ENCODE assay signal across 13 mouse cellular contexts in genomic region chr3:103423290-103423689, GRCm38 (mm10).
A peak's percentile ranks its signal among the peaks of the same experiment; 100 is the strongest.
DNase-seq lines count a peak whose midpoint lies in the region.
"Had no signal": no experiment of that assay in that cellular context is flagged by ENCODE, and none has a peak within 500 bp of the region (broad histone marks: within the 10 kb centered on the region; RNA-seq: fewer than 3 reads in every experiment).

No protein-coding gene starts in this region.

- DNase-seq in cerebellum, postnatal 10 days, result peak; percentile 64 to 72
- DNase-seq in cerebellum, adult 9-11 months, result no peak
- DNase-seq in heart, adult 11 months, result peak; percentile 41
- DNase-seq in heart, adult 8-10 months (ENCODE audit: low spot score), result no peak
- DNase-seq in left cerebral cortex, postnatal 4 days, result peak; percentile 21
- DNase-seq in left cerebral cortex, postnatal 25 days (ENCODE audit: low spot score in 2 of 2), result no peak
- DNase-seq: adrenal gland, adult 2 months; adrenal gland, postnatal 10 days; adrenal gland, postnatal 25 days; cerebellum, adult 11 months; cerebellum, adult 8-10 months; cerebellum, postnatal 36 days; embryo, embryonic 11 days had no signal

- intact Hi-C loops in left cerebral cortex, postnatal 4 days (cut with DNase I), result no loop called here
- intact Hi-C loops in left cerebral cortex, postnatal 25 days (cut with DNase I), result no loop called here

Comparison
In these comparisons a context has a peak if more than half of its experiments do, and no peak if none do; other contexts are left out.
1. DNase-seq: peak in cerebellum, postnatal 10 days (2 of 2), heart, adult 11 months (single experiment) and left cerebral cortex, postnatal 4 days (single experiment); none in cerebellum, adult 9-11 months (single experiment), heart, adult 8-10 months (single experiment) and left cerebral cortex, postnatal 25 days (0 of 2).